Mouse (Mus musculus) limb, embryonic 10.5 days (tissue): ENCODE results near the gene Gm13287. TPM values are rescaled to one million over a fixed set of nuclear protein-coding genes. Genes with fewer than 3 reads are reported as not detected.

ENCODE experiments used
- polyA plus RNA-seq: library from polyadenylated mRNA; unstranded; fragments of >200 nt; fragmentation: Nextera tagmentation; extraction: Ambion mirVana; gene quantifications from 2 replicates; pipeline ENCODE4 v1.2.1, GENCODE M21; 2016

Gm13287 gene
- polyA plus RNA-seq, 1 experiment from 2014 or later, result not detected

Other genes starting within 250 kb of the Gm13287 start
- gene Ifna15, start 245.0 kb upstream of the Gm13287 start, polyA plus RNA-seq, result not detected in 2 replicates
- not detected in 2 replicates for gene Ifna14, start 231.5 kb upstream of the Gm13287 start, polyA plus RNA-seq
- gene Ifna9, start 210.9 kb upstream of the Gm13287 start, polyA plus RNA-seq, result not detected in 2 replicates
- gene Ifna12, start 199.9 kb upstream of the Gm13287 start, polyA plus RNA-seq, result not detected in 2 replicates
- gene C87499, start 168.8 kb upstream of the Gm13287 start, polyA plus RNA-seq, result not detected in 2 replicates
- gene Ifna13, start 158.8 kb upstream of the Gm13287 start, polyA plus RNA-seq, result 0.24 TPM in 1 of 2 replicates, not detected in the other
- gene Ifna16, start 126.3 kb upstream of the Gm13287 start, polyA plus RNA-seq, result not detected in 2 replicates
- gene Ifna2, start 119.3 kb upstream of the Gm13287 start, polyA plus RNA-seq, result not detected in 2 replicates
- gene Ifnab, start 111.9 kb upstream of the Gm13287 start, polyA plus RNA-seq, result not detected in 2 replicates
- 1.1 and 1.5 TPM in 2 replicates for gene Gm26566, start 81.4 kb upstream of the Gm13287 start, polyA plus RNA-seq
- gene Klhl9, start 80.8 kb upstream of the Gm13287 start, polyA plus RNA-seq, result 82.7 and 106 TPM in 2 replicates
- gene Gm13271, start 48.4 kb upstream of the Gm13287 start, polyA plus RNA-seq, result 0.33 TPM in 1 of 2 replicates, not detected in the other
- 0.40 and 0.54 TPM in 2 replicates for gene Gm13283, start 43.1 kb upstream of the Gm13287 start, polyA plus RNA-seq
- 0.74 and 0.94 TPM in 2 replicates for gene Gm13290, start 29.4 kb upstream of the Gm13287 start, polyA plus RNA-seq
- not detected in 2 replicates for gene Gm13289, start 26.3 kb upstream of the Gm13287 start, polyA plus RNA-seq
- not detected in 2 replicates for gene Gm13272, start 23.4 kb upstream of the Gm13287 start, polyA plus RNA-seq
- gene Ifnz, start 21.1 kb upstream of the Gm13287 start, polyA plus RNA-seq, result 0.16 and 0.39 TPM in 2 replicates
- gene Gm13276, start 17.5 kb upstream of the Gm13287 start, polyA plus RNA-seq, result not detected in 2 replicates
- gene Gm13277, start 14.6 kb upstream of the Gm13287 start, polyA plus RNA-seq, result not detected in 2 replicates
- gene Gm13278, start 11.7 kb upstream of the Gm13287 start, polyA plus RNA-seq, result not detected in 2 replicates
- gene Gm13275, start 8.8 kb upstream of the Gm13287 start, polyA plus RNA-seq, result not detected in 2 replicates
- not detected in 2 replicates for gene Gm13279, start 5.9 kb upstream of the Gm13287 start, polyA plus RNA-seq
- gene Gm13285, start 3.6 kb upstream of the Gm13287 start, polyA plus RNA-seq, result 0.28 and 0.48 TPM in 2 replicates
- 0.15 TPM in 1 of 2 replicates, not detected in the other for gene Gm13288, start 2.3 kb downstream of the Gm13287 start, polyA plus RNA-seq
- not detected in 2 replicates for gene Ifna7, start 13.0 kb downstream of the Gm13287 start, polyA plus RNA-seq
- gene Ifna11, start 16.7 kb downstream of the Gm13287 start, polyA plus RNA-seq, result not detected in 2 replicates
- gene Ifna6, start 24.2 kb downstream of the Gm13287 start, polyA plus RNA-seq, result not detected in 2 replicates
- not detected in 2 replicates for gene Ifna5, start 32.3 kb downstream of the Gm13287 start, polyA plus RNA-seq
- gene Ifna4, start 38.6 kb downstream of the Gm13287 start, polyA plus RNA-seq, result not detected in 2 replicates
- not detected in 2 replicates for gene Ifna1, start 46.8 kb downstream of the Gm13287 start, polyA plus RNA-seq
- gene Ifne, start 76.9 kb downstream of the Gm13287 start, polyA plus RNA-seq, result not detected in 2 replicates